Mouse (Mus musculus): ENCODE data around the gene 2310011J03Rik.

DNA sequence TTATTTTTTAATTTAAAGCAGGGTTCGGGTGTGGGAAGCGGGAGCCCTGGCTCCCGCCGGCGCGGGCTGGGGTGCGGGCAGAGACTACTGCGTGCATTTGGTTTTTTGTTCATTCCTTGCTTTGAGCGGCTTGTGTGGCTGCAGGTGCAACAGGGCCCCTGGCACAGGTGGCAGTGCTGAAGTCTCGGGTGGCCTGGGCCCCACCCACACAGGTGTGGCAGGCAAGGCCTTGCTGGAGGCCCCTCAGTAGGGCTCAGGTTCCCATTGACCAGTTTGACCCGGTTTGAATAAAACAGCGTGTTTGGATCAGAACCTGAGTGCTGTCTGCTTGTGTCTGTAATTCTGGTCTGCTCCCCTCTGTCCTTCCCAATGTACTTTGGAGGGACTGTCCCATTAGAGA, 32.2 kb downstream of the 2310011J03Rik start:
- TF ChIP-seq POLR2AphosphoS2 (IDR thresholded peaks at IDR 0.05; ENCODE audit: insufficient read length, low read depth) (no peak), POLR2A (IDR thresholded peaks at IDR 0.05; ENCODE audit: insufficient read length, low read depth) (no peak), MYOG (IDR thresholded peaks at IDR 0.05; ENCODE audit: control insufficient read depth in 1 of 3, insufficient read depth in 1 of 3, insufficient read length in 2 of 3, low read depth in 2 of 3) (no peak), CEBPB (IDR thresholded peaks at IDR 0.05; ENCODE audit: insufficient read depth, poor library complexity, severe bottlenecking) (no peak), MYOD1 (IDR thresholded peaks at IDR 0.05; ENCODE audit: control insufficient read depth in 1 of 3, insufficient read length in 2 of 3, low read depth in 2 of 3) (no peak), USF1 (IDR thresholded peaks at IDR 0.05; ENCODE audit: low read depth) (no peak), E2F4 (IDR thresholded peaks at IDR 0.05; ENCODE audit: insufficient read depth) (no peak), MAX (IDR thresholded peaks at IDR 0.05; ENCODE audit: low read depth) (no peak), TCF12 (IDR thresholded peaks at IDR 0.05; ENCODE audit: insufficient read depth, poor library complexity, severe bottlenecking) (no peak), REST (IDR thresholded peaks at IDR 0.05; ENCODE audit: insufficient read depth, insufficient read length) (no peak)
